Mouse (Mus musculus) brain, adult 2 months (tissue): Measurements from ENCODE around the gene Rnaseh2a.
"Not testable (repeated sequence)": the region's sequence is repeated elsewhere in the genome, so short reads cannot be mapped to it uniquely, and the experiment has no call there.

ENCODE experiments used
- DNase-seq: peaks from one replicate; pipeline ENCODE4 v3.0.0; 2011; ENCODE audit warnings: low read depth, low spot score

Gene Rnaseh2a

GRCm38 (mm10) chr8:84934860-84935259 lies 34.7 kb downstream of the Rnaseh2a start:
- peak; percentile 95 for DNase-seq

- peak; percentile 77 for DNase-seq
Measured at GRCm38 (mm10) chr8:84933767-84934559, 35.6 kb downstream of the Rnaseh2a start.

- no peak for DNase-seq
Measured at GRCm38 (mm10) chr8:84930582-84930981, 39.0 kb downstream of the Rnaseh2a start.

- DNase-seq: peak; percentile 88
Measured at GRCm38 (mm10) chr8:84928456-84929306, 40.9 kb downstream of the Rnaseh2a start.

- DNase-seq: no peak
Measured at GRCm38 (mm10) chr8:84927513-84927912, 42.1 kb downstream of the Rnaseh2a start.

- DNase-seq: no peak
Measured at GRCm38 (mm10) chr8:84925557-84925956, 44.0 kb downstream of the Rnaseh2a start.

- DNase-seq: no peak
Measured at GRCm38 (mm10) chr8:84921596-84921995, 48.0 kb downstream of the Rnaseh2a start.

GRCm38 (mm10) chr8:84918646-84919045 lies 50.9 kb downstream of the Rnaseh2a start:
- no peak for DNase-seq

GRCm38 (mm10) chr8:84917781-84918180 lies 51.8 kb downstream of the Rnaseh2a start:
- DNase-seq: no peak

GRCm38 (mm10) chr8:84915269-84915668 lies 54.3 kb downstream of the Rnaseh2a start:
- no peak for DNase-seq

- DNase-seq: peak; percentile 69
Measured at GRCm38 (mm10) chr8:84913960-84914359, 55.6 kb downstream of the Rnaseh2a start.

- DNase-seq: no peak
Measured at GRCm38 (mm10) chr8:84913502-84913900, 56.1 kb downstream of the Rnaseh2a start.

- DNase-seq: peak; percentile 94
Measured at GRCm38 (mm10) chr8:84912895-84913501, 56.6 kb downstream of the Rnaseh2a start.

GRCm38 (mm10) chr8:84912391-84912790 lies 57.2 kb downstream of the Rnaseh2a start:
- DNase-seq: no peak

- DNase-seq: no peak
Measured at GRCm38 (mm10) chr8:84911854-84912253, 57.7 kb downstream of the Rnaseh2a start.

GRCm38 (mm10) chr8:84910551-84910950 lies 59.0 kb downstream of the Rnaseh2a start:
- peak; percentile 93 for DNase-seq

GRCm38 (mm10) chr8:84909949-84910348 lies 59.6 kb downstream of the Rnaseh2a start:
- DNase-seq: no peak

GRCm38 (mm10) chr8:84909162-84909767 lies 60.3 kb downstream of the Rnaseh2a start:
- DNase-seq: no peak

GRCm38 (mm10) chr8:84908421-84909161 lies 61.0 kb downstream of the Rnaseh2a start, which contains the start of gene Dnase2a:
Gene Dnase2a, plus strand, starts transcription at chr8:84908560.
- DNase-seq: peak; percentile 94

- not testable (repeated sequence) for DNase-seq
Measured at GRCm38 (mm10) chr8:84907979-84908378, 61.6 kb downstream of the Rnaseh2a start.

GRCm38 (mm10) chr8:84907493-84907892 lies 62.1 kb downstream of the Rnaseh2a start:
- DNase-seq: no peak
